In genomic region chr8:61470213-61470612, GRCm38 (mm10) we compare ENCODE assay signal across 22 mouse cellular contexts.
"Had no signal": no experiment of that assay in that cellular context is flagged by ENCODE, and none has a peak within 500 bp of the region (broad histone marks: within the 10 kb centered on the region; RNA-seq: fewer than 3 reads in every experiment).

No protein-coding gene starts in this region.

- ATAC-seq: hindbrain, embryonic 16.5 days; hindbrain, postnatal 0 days; inflammation-experienced regulatory T-cells, adult 6 months; intestine, embryonic 15.5 days; intestine, embryonic 16.5 days; intestine, postnatal 0 days had no signal

- DNase-seq: heart, postnatal 10 days; heart, postnatal 14 days; heart, postnatal 36 days; heart, postnatal 4 days; kidney, adult 11 months; kidney, adult 18-20 months; kidney, adult 2 months; kidney, adult 8-10 months; kidney, adult 9 months; kidney, postnatal 10 days; kidney, postnatal 14 days; kidney, postnatal 25 days; kidney, postnatal 36 days; kidney, postnatal 4 days; layer of hippocampus, adult 9-11 months; layer of hippocampus, postnatal 36 days had no signal
